Mouse (Mus musculus) kidney, adult 18-20 months (tissue): ENCODE measurements at regions not wholly inside any gene's neighbourhood (a gene's known extent, or its start where the extent isn't known, plus 50 kb on each side); places are given as distances from the start of the nearest gene placed in this dataset.

Source experiments
- DNase-seq: peaks from one replicate; pipeline ENCODE4 v3.0.0; 2021

DNA sequence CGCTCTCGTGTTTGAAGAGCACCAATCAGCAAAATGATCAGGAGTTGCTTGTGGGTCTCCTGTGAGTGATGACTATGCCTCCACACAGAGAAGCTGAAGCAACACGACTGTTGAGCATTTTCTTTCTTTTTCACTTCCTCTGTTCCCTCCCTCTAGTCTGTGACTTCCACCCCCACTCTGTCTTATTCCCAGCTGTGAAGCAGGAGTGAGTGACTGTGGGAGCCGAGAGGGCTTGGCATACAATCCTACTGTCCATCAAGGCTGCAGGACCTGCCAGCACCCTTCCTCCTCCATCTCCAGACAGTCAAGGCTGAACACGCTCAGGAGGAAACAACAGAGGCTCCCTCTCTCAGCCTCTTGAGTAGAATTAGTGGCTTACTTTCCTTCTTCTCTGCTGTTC lies 401.3 kb downstream of the Plcl1 start:
- DNase-seq, result no peak

DNA sequence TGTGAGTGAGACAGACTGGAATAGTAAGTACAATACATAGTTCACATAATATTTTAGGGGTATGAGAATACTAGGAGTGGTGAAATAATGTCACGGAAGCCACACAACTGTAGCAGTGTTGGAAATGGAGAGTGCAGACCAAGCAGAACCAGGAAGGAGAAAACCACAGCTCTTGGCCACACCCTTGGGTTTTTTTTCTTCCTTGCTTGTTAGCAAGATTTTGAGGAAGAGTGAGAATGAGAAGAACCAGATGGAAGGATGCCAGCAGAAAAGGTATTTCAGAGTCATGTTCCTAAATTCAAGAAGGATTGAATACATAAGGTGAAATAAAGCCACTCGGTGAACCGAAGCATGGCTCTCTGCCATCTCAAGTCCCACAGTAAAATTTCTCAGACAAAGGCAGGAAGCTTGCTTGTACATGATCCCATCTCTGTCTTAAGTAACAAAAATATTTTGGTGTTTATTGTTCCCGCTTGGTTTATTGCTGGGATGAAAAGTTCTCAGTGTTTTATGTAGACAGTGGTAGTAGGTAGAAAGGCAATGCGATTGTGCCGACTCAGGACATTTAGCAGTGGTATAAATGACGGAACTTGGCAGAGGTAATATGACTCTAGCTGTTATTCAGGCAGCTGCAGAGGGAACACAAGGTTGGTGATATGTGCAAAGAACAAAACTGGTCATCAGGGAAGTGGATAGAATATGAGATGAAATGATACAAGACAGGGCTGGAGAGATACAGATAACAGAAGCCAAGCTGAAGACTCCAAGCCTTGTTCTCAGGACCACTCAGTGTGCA lies 403.2 kb downstream of the Plcl1 start:
- no peak for DNase-seq

DNA sequence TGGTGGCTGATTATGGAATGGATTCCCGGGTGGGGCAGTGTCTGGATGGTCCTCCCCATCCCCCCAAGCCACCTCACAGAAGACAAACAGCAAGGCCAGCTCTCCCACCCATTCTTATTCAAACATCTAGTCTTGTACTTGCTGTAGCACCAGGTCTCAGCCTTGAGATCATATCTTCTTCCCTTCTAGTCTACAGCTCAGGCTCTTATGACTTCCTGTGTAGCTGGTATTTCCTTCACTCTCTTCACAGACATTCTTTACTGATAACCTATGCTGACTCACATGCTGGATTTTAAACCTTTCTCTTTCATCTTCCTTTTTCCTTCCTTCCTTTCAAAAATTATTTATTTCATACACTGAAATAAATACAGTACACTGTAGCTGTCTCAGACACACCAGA lies 406.8 kb downstream of the Plcl1 start:
- DNase-seq, result no peak

- DNase-seq, result no peak
Observed at GRCm38 (mm10) chr1:55820866-55821500, 415.3 kb downstream of the Plcl1 start.

DNA sequence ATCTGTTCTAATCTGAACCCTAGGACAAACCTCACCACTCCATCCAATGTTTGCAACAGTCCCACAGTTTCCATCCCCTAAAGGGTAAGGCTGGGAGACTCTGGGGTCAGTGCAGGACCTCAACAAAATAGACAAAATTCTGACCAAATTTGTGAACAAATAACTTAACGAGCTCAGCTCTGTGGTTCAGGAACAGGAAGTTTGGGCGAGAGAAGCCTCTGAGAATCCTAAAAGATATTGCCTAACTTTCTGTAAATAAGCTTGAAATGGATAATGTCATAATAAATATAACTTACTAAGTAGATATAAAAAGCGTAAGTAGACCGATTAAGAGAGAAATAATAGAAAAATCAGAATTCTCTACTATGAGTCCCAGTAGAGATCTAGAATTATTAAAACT lies 416.9 kb downstream of the Plcl1 start:
- no peak for DNase-seq

GRCm38 (mm10) chr1:55827191-55827590 lies 421.5 kb downstream of the Plcl1 start:
- DNase-seq, result no peak

DNA sequence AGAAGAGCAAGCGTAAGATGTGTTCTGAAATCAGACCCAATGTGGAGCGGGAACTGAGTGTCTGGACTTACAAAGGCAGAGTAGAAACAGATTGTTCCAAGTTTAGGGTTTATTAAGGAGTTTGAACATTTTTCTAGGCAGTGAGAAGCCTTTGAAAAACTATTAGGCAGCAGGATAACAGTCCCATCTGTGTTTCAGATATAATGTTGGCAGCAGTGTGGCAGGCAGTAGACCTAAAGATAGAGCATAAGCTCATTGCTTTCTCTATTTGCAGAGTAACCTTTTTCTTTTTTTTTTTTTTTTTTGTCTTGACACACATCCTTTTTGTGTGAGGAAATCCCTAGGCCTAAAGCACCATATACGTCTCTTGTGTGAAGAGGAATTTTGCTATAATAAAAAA lies 429.6 kb downstream of the Plcl1 start:
- DNase-seq, result no peak

DNA sequence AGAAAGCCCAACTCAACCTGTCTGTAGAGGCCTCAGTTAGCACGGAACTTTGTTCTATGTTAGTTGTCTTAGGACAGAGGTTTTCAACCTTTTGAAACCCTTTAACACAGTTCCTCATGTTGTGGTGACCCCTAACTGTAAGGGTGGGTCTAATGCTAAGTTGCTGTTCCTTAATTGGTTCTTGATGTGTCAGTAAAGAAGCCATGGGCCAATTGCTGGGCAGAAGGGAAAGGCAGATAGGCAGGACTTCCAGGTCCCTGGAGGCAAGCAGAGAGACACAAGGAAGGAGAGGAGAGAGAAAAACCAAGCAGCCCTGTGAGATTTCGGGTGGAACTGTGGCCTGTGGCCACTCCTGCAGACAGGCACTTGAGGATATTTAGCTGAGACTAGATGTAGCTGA lies 431.0 kb downstream of the Plcl1 start:
- DNase-seq, result no peak

DNA sequence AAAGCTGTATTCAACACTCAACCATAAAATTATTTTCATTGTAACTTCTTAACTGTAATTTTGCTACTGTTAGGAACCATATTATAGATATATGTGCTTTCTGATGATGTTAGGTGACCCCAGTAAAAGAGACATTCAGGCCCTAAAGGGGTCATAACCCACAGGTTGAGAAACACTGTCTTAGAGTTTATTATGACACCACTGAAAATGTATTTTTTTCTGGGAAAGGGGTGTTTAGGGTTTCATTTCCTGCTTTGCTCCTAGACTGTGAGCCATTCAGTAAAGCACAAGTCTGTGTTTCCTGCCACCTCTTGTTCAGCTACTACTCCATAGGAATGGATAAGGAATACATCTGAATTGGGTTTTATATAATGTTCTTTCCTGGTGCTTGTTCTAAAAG lies 431.6 kb downstream of the Plcl1 start:
- no peak for DNase-seq

- peak; percentile 62 for DNase-seq
Observed at GRCm38 (mm10) chr1:55838168-55838567, 432.4 kb downstream of the Plcl1 start.

DNA sequence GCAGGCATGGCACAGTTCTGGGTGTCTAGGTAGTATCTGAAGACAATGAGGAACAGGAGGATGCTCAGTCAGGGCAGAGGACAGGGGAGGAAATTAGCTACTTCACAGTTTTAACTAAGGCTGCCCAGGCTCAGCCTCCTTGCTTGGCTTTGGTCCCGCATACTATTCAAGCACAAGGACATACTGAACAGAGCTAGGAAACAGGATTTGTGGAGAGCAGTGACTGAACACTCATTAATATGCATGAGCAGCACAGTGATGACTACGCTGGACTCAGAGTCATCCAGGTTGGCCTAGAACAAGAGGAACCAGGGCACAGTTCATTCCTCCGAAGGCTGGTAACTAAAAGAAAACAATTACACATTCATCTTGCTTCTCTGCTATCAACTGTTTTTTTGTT lies 443.1 kb downstream of the Plcl1 start:
- peak; percentile 5 for DNase-seq

DNA sequence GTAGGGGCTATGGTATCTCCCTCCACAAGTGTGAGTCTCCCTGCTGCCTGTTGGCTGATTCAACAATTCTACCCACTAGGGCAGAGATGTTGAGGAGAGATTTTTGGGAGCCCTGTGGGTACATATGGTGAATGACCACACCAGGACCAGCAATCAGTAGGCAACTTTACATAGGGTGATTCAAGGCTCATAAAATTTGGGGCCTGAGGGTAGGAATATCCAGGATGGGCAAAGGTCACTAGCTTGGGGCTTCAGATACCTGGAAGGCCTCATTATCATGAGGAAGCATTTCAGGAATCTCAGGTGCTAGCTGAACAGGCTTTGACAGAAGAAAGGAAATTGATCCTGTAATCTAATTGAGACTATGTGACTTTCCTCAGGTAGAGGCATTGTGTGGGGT lies 446.6 kb downstream of the Plcl1 start:
- no peak for DNase-seq

- DNase-seq, result no peak
Observed at GRCm38 (mm10) chr1:55859113-55859512, 453.4 kb downstream of the Plcl1 start.

GRCm38 (mm10) chr1:55863113-55863512 lies 457.4 kb downstream of the Plcl1 start:
- no peak for DNase-seq

- no peak for DNase-seq
Observed at GRCm38 (mm10) chr1:55865274-55865673, 459.6 kb downstream of the Plcl1 start.

DNA sequence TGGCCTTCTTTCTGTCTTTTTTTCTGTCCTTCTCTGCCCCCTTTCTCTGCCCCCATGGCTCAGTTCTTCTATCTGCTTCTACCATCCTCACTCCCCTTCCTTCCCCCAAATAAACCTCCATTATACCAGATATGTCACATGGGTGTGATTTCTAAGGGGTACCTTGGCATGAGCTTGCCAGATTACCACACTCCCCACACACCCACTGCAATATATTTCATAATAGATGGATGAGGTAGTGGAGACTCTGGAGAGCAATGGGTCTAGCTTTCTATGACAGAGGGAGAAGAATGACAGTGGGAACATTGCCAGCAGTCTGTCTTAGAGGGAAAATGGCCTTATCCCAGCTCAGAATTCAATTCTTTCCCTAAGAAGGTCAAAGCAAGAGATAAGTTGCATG lies 461.0 kb downstream of the Plcl1 start:
- no peak for DNase-seq

DNA sequence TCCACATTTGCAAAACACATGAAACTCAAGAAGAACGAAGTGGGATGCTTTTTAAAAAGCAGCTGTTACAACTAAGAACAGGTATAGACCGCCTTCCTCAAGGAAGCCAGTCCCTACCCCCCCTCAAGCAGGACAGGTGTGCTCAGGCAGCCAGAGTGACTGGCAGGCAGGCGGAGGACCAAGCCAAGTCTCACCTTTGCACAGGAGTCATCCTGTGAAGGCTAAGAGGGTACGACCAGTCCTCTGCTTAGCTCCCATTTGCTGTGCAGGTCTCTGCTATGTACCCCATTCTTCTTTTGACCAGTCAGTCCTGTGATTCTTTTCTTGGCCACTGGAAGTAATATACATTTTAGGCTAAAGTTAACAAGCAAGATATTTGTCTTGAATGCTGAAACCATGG lies 467.9 kb downstream of the Plcl1 start:
- DNase-seq, result no peak

DNA sequence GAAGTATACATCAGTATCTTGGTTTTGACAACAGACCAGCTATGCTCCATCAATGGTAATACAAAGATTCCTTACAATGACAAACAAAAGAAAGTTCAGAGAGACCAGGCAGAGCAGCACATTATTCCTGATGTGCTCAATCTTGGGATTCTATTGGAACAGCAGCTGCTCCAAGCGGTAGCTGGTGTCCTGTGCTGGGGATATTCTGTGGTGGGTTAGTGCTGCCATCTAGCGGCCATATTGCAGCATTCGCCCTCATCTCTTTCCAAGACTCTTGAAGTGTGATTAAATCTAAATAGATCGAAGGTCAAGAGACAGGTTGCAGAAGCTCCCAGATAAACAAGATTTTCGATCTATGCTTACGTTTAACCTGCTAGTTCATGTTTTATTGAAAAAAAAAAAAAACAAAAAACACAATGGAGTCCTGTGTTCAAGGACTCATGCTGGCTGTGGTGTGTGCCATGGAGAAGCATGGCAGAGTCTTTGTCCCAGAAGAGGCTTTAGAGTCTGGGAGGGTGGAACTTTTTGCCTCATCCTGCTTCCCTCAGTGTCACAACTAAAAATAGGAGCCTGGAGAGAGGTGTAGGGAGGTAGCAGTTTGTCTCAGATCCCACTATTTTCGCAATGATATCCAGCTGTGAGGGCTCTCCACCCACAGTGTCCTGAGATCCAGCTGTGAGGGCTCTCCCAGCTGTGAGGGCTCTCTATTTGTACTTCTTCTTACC lies 468.6 kb downstream of the Plcl1 start:
- DNase-seq, result peak; percentile 69

- DNase-seq, result no peak
Observed at GRCm38 (mm10) chr1:55874868-55875144, 469.1 kb downstream of the Plcl1 start.

DNA sequence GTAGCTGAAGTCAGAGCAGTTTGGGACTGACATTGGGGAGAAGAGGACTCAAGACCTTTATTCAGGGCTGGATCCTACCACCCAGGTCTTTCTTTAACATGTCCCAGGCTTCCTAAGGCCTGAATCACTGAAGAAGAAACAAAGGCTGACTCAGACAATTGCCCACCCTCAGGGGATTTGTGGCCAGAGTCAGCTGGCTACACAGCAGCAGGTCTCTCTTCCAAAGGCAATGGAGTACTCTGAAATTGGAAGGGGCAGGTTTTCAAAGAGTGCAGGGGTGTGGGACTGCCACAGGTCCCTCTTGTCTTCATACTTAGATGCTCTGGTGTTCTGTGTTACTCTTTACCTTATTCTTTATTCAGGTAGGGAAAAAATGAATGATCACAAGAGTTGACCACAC lies 478.9 kb downstream of the Plcl1 start:
- DNase-seq, result no peak

DNA sequence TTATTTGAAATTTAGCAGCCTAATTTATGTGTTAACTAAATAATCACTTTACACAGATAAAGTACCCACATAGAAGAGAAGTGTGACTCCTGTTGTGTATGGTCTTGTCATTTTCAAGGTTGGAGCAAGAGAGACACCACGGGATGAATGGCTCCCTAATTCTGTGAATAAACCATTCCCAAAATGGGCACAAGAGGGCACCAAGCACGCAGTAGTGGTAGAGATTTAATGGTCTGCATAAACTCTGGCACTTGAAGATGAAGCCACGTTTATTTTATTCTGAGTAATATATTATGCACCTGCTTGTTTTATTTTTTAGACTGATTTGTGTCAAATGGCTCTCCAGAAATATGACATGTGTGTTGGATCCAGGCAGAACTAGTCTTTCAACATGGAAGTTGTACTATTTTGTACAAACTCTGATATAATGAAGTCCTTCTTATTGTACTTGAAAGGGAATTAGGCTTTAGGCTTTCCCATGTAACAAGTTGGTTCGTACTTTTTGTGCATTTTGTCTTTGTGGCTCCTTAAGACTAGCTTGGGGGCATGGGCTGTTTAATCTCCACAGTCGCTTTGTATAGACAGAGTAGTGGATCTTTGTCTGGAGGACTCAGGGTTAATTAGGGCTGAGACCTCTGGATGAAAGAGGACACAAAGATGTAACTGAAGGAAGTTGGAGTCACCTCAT lies 480.8 kb downstream of the Plcl1 start:
- DNase-seq, result peak; percentile 35

DNA sequence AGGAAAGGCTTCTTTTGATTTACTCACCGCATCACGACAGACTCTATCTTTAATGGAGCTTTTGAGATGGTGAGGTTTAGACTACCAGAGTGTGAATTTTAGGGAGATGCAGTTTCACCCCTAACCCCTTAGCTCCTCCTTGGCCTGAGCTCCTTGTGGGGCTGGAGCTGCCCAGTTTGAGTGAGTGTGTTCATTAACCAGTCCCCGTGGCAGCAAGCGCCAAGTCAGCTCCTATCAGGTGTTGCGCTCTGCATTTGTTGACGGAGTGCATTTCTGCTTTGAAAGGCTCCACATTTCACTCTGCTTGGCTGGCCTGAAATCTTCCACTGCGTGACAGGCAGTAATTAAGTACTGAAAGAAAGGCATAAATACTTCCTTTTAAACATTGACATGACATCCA lies 481.7 kb downstream of the Plcl1 start:
- peak; percentile 40 for DNase-seq

DNA sequence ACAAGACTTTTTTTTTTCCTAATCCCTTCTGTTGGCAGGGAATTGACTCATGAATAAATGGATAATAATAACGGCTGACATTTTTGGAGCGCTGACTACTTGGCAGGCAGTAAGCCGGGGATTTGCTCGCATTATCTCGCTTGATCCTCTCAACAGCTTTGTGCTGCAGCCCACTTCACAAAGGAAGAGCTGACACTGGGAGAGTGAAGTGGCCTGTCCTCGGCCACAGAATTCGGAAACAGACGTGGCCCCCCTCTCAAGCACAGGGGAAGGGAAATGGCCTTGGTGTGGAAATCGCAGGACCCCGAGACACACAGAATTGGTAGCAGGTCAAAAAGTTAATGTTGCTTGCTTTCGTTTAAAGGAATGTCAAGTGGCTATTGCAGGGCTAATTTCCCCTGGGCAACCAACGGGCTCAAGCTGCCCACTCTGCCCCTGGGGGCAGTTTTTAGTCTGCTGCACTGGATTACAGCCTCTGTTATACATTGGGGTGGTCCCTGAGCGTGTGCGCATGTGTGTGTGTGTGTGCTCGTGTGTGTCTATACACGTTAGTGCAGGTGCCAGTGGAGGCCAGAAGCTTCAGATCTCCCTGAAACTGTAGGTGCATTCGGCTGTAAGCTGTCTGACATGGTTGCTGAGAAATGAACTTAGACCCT lies 483.1 kb downstream of the Plcl1 start:
- DNase-seq, result no peak
